Comparison of ENCODE assay signal across 8 mouse cellular contexts in genomic region chr16:17760657-17761056, GRCm38 (mm10). TPM values are rescaled to one million over a fixed set of nuclear protein-coding genes. Genes with fewer than 3 reads are reported as not detected.
A peak's percentile ranks its signal among the peaks of the same experiment; 100 is the strongest.
DNase-seq lines count a peak whose midpoint lies in the region; ATAC-seq and TF ChIP-seq lines count a peak whose summit lies in the region.

No protein-coding gene starts in this region.

- peak overlapping the region; percentile 95 for H3K9ac ChIP-seq in embryonic facial prominence, embryonic 14.5 days (ENCODE audit: low read depth, low read length)
- H3K9ac ChIP-seq in limb, embryonic 14.5 days (ENCODE audit: low read depth, low read length, severe bottlenecking): no peak overlapping the region
- peak overlapping the region; percentile 86 for H3K9ac ChIP-seq in midbrain, embryonic 14.5 days (replicated peaks; ENCODE audit: low read length)

- no peaks in the 10 kb centered on the region for H3K27me3 ChIP-seq in embryonic facial prominence, embryonic 14.5 days (replicated peaks; ENCODE audit: control insufficient read depth, insufficient read depth, low read length)
- no peaks in the 10 kb centered on the region for H3K27me3 ChIP-seq in limb, embryonic 14.5 days (ENCODE audit: control insufficient read depth, insufficient read depth, low read length)
- H3K27me3 ChIP-seq in midbrain, embryonic 14.5 days (ENCODE audit: control insufficient read depth, insufficient read depth, low read length): no peaks in the 10 kb centered on the region

- H3K9me3 ChIP-seq in embryonic facial prominence, embryonic 14.5 days (ENCODE audit: control insufficient read depth, low read length): no peaks in the 10 kb centered on the region
- H3K9me3 ChIP-seq in limb, embryonic 14.5 days (ENCODE audit: control insufficient read depth, low read length): no peaks in the 10 kb centered on the region
- no peaks in the 10 kb centered on the region for H3K9me3 ChIP-seq in midbrain, embryonic 14.5 days (ENCODE audit: control insufficient read depth, low read length)

- TF ChIP-seq POLR2A in limb, embryonic 14.5 days (IDR thresholded peaks at IDR 0.05; ENCODE audit: borderline replicate concordance, extremely low read depth, insufficient read depth, insufficient read length): no peak

- peak; percentile 68 for TF ChIP-seq CTCF in gastrocnemius, adult 2 months (IDR thresholded peaks at IDR 0.05)

- ATAC-seq in embryonic facial prominence, embryonic 14.5 days (ENCODE audit: low read depth): no peak
- 0 out of 2 replicates have a peak, but pooled peaks have one; percentile 18 for ATAC-seq in limb, embryonic 14.5 days (ENCODE audit: low FRiP score, low read depth)
- no peak for ATAC-seq in midbrain, embryonic 14.5 days (ENCODE audit: low FRiP score, low TSS enrichment)

- H3K4me1 ChIP-seq in embryonic facial prominence, embryonic 14.5 days (ENCODE audit: control insufficient read depth, insufficient read depth, low read length): peaks cover 25% of the 10 kb centered on the region
- peaks cover 22% of the 10 kb centered on the region for H3K4me1 ChIP-seq in limb, embryonic 14.5 days (ENCODE audit: control insufficient read depth, insufficient read depth, low read length)
- H3K4me1 ChIP-seq in midbrain, embryonic 14.5 days (ENCODE audit: control insufficient read depth, insufficient read depth, low read length): peaks cover 19% of the 10 kb centered on the region

- H3K4me2 ChIP-seq in embryonic facial prominence, embryonic 14.5 days (ENCODE audit: low read depth, low read length): peak overlapping the region; percentile 82
- H3K4me2 ChIP-seq in limb, embryonic 14.5 days (replicated peaks; ENCODE audit: low read depth, low read length, severe bottlenecking): peak overlapping the region; percentile 75
- peak overlapping the region; percentile 87 for H3K4me2 ChIP-seq in midbrain, embryonic 14.5 days (ENCODE audit: low read length)

- H3K27ac ChIP-seq in gastrocnemius, adult 2 months: no peak overlapping the region
- H3K27ac ChIP-seq in embryonic facial prominence, embryonic 14.5 days (replicated peaks; ENCODE audit: low read depth, low read length): no peak overlapping the region
- no peak overlapping the region for H3K27ac ChIP-seq in limb, embryonic 14.5 days (replicated peaks; ENCODE audit: low read depth, low read length)
- H3K27ac ChIP-seq in midbrain, embryonic 14.5 days (replicated peaks; ENCODE audit: low read depth, low read length): no peak overlapping the region

- intact Hi-C loops in gastrocnemius, adult 2 months (cut with DNase I): loop anchor here (5.0 kb wide), 1 partner anchor 52 kb away; no protein-coding TSS in a partner anchor
- intact Hi-C loops in heart, postnatal 36 days (cut with DNase I): no loop called here

- peak; percentile 38 for DNase-seq in gastrocnemius, adult 2 months
- no peak for DNase-seq in gastrocnemius, adult 8-10 months (ENCODE audit: low spot score in 2 of 2)
- peak; percentile 57 for DNase-seq in adrenal gland, postnatal 10 days
- peak; percentile 57 for DNase-seq in embryonic facial prominence, embryonic 14.5 days (ENCODE audit: low spot score)
- peak; percentile 20 to 24 for DNase-seq in heart, postnatal 36 days
- DNase-seq in limb, embryonic 14.5 days (ENCODE audit: low spot score): peak; percentile 69
- DNase-seq in midbrain, embryonic 14.5 days: peak; percentile 59
- peak; percentile 51 for DNase-seq in thymus, postnatal 0 days (ENCODE audit: low spot score)

- H3K36me3 ChIP-seq in embryonic facial prominence, embryonic 14.5 days (ENCODE audit: control insufficient read depth, insufficient read depth, low read length): peaks cover 29% of the 10 kb centered on the region
- H3K36me3 ChIP-seq in limb, embryonic 14.5 days (ENCODE audit: control insufficient read depth, insufficient read depth, low read length): peaks cover 23% of the 10 kb centered on the region
- H3K36me3 ChIP-seq in midbrain, embryonic 14.5 days (ENCODE audit: control insufficient read depth, insufficient read depth, low read length): peaks cover 14% of the 10 kb centered on the region

- WGBS in embryonic facial prominence, embryonic 14.5 days: 27% methylated on average over 8 of the region's 8 CpGs
- 35% methylated on average over 8 of the region's 8 CpGs for WGBS in limb, embryonic 14.5 days
- WGBS in midbrain, embryonic 14.5 days: 38% methylated on average over 8 of the region's 8 CpGs

- peak overlapping the region; percentile 74 for H3K4me3 ChIP-seq in gastrocnemius, adult 2 months
- peak overlapping the region; percentile 86 for H3K4me3 ChIP-seq in embryonic facial prominence, embryonic 14.5 days (ENCODE audit: low read depth, low read length)
- H3K4me3 ChIP-seq in limb, embryonic 14.5 days (replicated peaks; ENCODE audit: low read length): peak overlapping the region; percentile 78
- H3K4me3 ChIP-seq in midbrain, embryonic 14.5 days (replicated peaks; ENCODE audit: low read depth, low read length): peak overlapping the region; percentile 71

RNA-seq across cellular contexts. Expression of gene Klhl22, which starts 1.2 kb away (rescaled TPM):
- total RNA-seq in gastrocnemius, adult 2 months (2021): 10 to 100 TPM; 20.5 to 23.6 TPM
- 10 to 100 TPM; 20.1 to 30.6 (median 25.4) TPM for total RNA-seq in gastrocnemius, adult 8-10 months (2022)
- total RNA-seq in adrenal gland, postnatal 10 days (2021): 10 to 100 TPM; 30.6 to 47.9 TPM
- polyA plus RNA-seq in embryonic facial prominence, embryonic 14.5 days (2014; fragmentation: Nextera tagmentation; extraction: Ambion mirVana): 77.1 and 90.9 TPM in 2 replicates
- 10 to 100 TPM; 17.2 to 20.2 TPM for total RNA-seq in heart, postnatal 36 days (2021)
- polyA plus RNA-seq in limb, embryonic 14.5 days (2012; rRNA removed): 124 and 176 TPM in 2 replicates
- 87.2 and 101 TPM in 2 replicates for polyA plus RNA-seq in limb, embryonic 14.5 days (2014; fragmentation: Nextera tagmentation; extraction: Ambion mirVana)
- 75.5 and 75.6 TPM in 2 replicates for polyA plus RNA-seq in midbrain, embryonic 14.5 days (2014; fragmentation: Nextera tagmentation; extraction: Ambion mirVana)
- polyA plus RNA-seq in thymus, postnatal 0 days (2015; fragmentation: Nextera tagmentation; extraction: Ambion mirVana): 27.6 and 30.2 TPM in 2 replicates

RNA-seq across cellular contexts. Expression of gene Med15, which starts 28.0 kb away (rescaled TPM):
- total RNA-seq in gastrocnemius, adult 2 months (2021): 10 to 100 TPM; 20.2 to 20.5 TPM
- 10 to 100 TPM; 11.7 to 16.7 (median 14.4) TPM for total RNA-seq in gastrocnemius, adult 8-10 months (2022)
- 10 to 100 TPM; 42.7 to 55.3 TPM for total RNA-seq in adrenal gland, postnatal 10 days (2021)
- 35.2 and 36.1 TPM in 2 replicates for polyA plus RNA-seq in embryonic facial prominence, embryonic 14.5 days (2014; fragmentation: Nextera tagmentation; extraction: Ambion mirVana)
- total RNA-seq in heart, postnatal 36 days (2021): 10 to 100 TPM; 26.2 to 26.6 TPM
- polyA plus RNA-seq in limb, embryonic 14.5 days (2012; rRNA removed): 84.6 and 121 TPM in 2 replicates
- polyA plus RNA-seq in limb, embryonic 14.5 days (2014; fragmentation: Nextera tagmentation; extraction: Ambion mirVana): 41.6 and 44.0 TPM in 2 replicates
- polyA plus RNA-seq in midbrain, embryonic 14.5 days (2014; fragmentation: Nextera tagmentation; extraction: Ambion mirVana): 37.2 and 39.8 TPM in 2 replicates
- 31.6 and 36.9 TPM in 2 replicates for polyA plus RNA-seq in thymus, postnatal 0 days (2015; fragmentation: Nextera tagmentation; extraction: Ambion mirVana)

RNA-seq across cellular contexts. Expression of gene Scarf2, which starts 36.4 kb away (rescaled TPM):
- total RNA-seq in gastrocnemius, adult 2 months (2021): 1 to 10 TPM; 3.6 to 5.2 TPM
- 1 to 10 TPM; 1.1 to 3.3 (median 2.4) TPM for total RNA-seq in gastrocnemius, adult 8-10 months (2022)
- 10 to 100 TPM; 15.0 to 16.7 TPM for total RNA-seq in adrenal gland, postnatal 10 days (2021)
- polyA plus RNA-seq in embryonic facial prominence, embryonic 14.5 days (2014; fragmentation: Nextera tagmentation; extraction: Ambion mirVana): 34.5 and 35.8 TPM in 2 replicates
- total RNA-seq in heart, postnatal 36 days (2021): 1 to 10 TPM; 4.5 to 4.9 TPM
- 232 and 360 TPM in 2 replicates for polyA plus RNA-seq in limb, embryonic 14.5 days (2012; rRNA removed)
- 51.3 and 64.9 TPM in 2 replicates for polyA plus RNA-seq in limb, embryonic 14.5 days (2014; fragmentation: Nextera tagmentation; extraction: Ambion mirVana)
- polyA plus RNA-seq in midbrain, embryonic 14.5 days (2014; fragmentation: Nextera tagmentation; extraction: Ambion mirVana): 0.55 and 1.0 TPM in 2 replicates
- polyA plus RNA-seq in thymus, postnatal 0 days (2015; fragmentation: Nextera tagmentation; extraction: Ambion mirVana): 3.6 and 4.3 TPM in 2 replicates

Comparison
In these comparisons a context has a peak if more than half of its experiments do, and no peak if none do; other contexts are left out.
1. DNase-seq: peak in gastrocnemius, adult 2 months (single experiment), adrenal gland, postnatal 10 days (single experiment), embryonic facial prominence, embryonic 14.5 days (single experiment), heart, postnatal 36 days (2 of 2), limb, embryonic 14.5 days (single experiment), midbrain, embryonic 14.5 days (single experiment) and thymus, postnatal 0 days (single experiment); none in gastrocnemius, adult 8-10 months (0 of 2).
2. Peak in every context shown above with its lines, with median percentiles within 50 percentile points of each other: H3K4me3 ChIP-seq and H3K4me2 ChIP-seq.